Mouse (Mus musculus): ENCODE measurements around the gene Fbxl18. TPM values are rescaled to one million over a fixed set of nuclear protein-coding genes. Genes with fewer than 3 reads are reported as not detected.

Gene Fbxl18
- polyA plus RNA-seq, 1 experiment from 2014 or later: 26.1 TPM

DNA sequence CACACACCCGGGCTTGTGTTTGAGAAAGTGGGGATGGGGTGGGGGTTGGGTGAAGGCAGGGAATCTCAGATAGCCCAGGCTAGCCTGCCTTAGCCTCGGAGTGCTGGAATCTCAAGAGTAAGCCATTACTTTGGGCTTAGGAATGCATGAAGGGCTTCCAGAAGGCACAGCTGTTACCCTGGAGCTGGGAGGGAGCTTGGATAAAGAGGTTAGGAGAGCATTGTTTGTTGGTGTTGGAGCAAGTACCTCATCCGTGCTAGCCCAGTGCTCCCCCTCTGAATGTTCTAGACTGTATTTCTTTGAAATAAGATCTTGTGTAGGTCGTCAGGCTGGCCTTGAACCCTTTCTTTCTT, 34.2 kb upstream of the Fbxl18 start:
- Histone ChIP-seq H3K27ac (no peak overlapping the region), H3K9ac (peak overlapping the region; percentile 32; the same call in 1 of the 2 replicates), H3K4me2 (replicated peaks) (peak overlapping the region; percentile 43), H3K27me3 (ENCODE audit: control insufficient read depth, insufficient read depth, low read length) (0 out of 2 replicates have a peak, but pooled peaks cover 3% of the 10 kb centered on the region), H3K4me1 (replicated peaks; ENCODE audit: control insufficient read depth, insufficient read depth, low read length) (0 out of 2 replicates have a peak, but pooled peaks cover 6% of the 10 kb centered on the region), H3K4me3 (replicated peaks; ENCODE audit: low read length) (peak overlapping the region; percentile 20), H3K9me3 (ENCODE audit: control insufficient read depth, low read length) (no peaks in the 10 kb centered on the region), H3K36me3 (replicated peaks; ENCODE audit: control insufficient read depth, insufficient read depth) (no peaks in the 10 kb centered on the region)
- 22% methylated on average over 4 of the region's 4 CpGs for WGBS
- DNase-seq (ENCODE audit: low spot score) (no peak), ATAC-seq (ENCODE audit: low FRiP score) (no peak)

DNA sequence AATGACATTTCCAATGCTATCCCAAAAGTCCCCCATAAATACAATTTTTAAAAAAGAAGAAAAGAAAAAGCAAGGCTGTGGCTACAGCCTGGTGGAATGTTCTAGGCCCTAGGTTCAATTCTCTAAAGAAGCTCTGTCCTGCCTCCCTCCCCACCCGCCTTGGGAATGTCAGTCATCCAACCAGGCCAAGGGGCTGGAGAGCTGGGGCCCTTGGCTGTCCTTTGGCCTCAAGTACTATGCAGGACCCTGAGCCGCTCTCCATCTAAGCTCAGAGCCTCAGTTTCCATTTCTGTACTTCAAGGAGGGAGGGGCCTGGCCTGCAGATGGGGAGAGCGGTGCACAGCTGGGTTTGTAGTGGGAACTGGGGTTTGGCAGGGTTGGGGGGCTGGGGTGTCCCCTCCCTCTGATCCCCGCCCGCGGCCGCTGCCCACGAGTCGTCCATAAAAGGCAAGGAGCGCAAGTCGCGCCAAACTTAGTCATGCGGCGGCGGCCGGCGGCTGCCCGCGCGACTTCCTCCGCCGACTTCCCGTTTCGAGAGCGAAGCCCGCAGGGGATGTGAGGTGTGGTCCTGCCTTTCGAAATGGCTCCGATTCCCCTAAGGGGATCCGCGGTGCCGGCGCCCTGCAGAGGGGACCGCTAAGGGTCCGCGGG, 33.7 kb upstream of the Fbxl18 start:
- H3K9ac ChIP-seq: peak overlapping the region; percentile 32; the same call in 1 of the 2 replicates
- no peak overlapping the region for H3K27ac ChIP-seq
- peak overlapping the region; percentile 43 for H3K4me2 ChIP-seq (replicated peaks)
- H3K36me3 ChIP-seq (replicated peaks; ENCODE audit: control insufficient read depth, insufficient read depth): no peaks in the 10 kb centered on the region
- no peaks in the 10 kb centered on the region for H3K9me3 ChIP-seq (ENCODE audit: control insufficient read depth, low read length)
- 4% methylated on average over 35 of the region's 35 CpGs for WGBS
- ATAC-seq (ENCODE audit: low FRiP score) (0 out of 2 replicates have a peak, but pooled peaks have one; percentile 40), DNase-seq (ENCODE audit: low spot score) (peak; percentile 53)
- peak overlapping the region; percentile 20 for H3K4me3 ChIP-seq (replicated peaks; ENCODE audit: low read length)
- 0 out of 2 replicates have a peak, but pooled peaks cover 3% of the 10 kb centered on the region for H3K27me3 ChIP-seq (ENCODE audit: control insufficient read depth, insufficient read depth, low read length)
- 0 out of 2 replicates have a peak, but pooled peaks cover 6% of the 10 kb centered on the region for H3K4me1 ChIP-seq (replicated peaks; ENCODE audit: control insufficient read depth, insufficient read depth, low read length)

DNA sequence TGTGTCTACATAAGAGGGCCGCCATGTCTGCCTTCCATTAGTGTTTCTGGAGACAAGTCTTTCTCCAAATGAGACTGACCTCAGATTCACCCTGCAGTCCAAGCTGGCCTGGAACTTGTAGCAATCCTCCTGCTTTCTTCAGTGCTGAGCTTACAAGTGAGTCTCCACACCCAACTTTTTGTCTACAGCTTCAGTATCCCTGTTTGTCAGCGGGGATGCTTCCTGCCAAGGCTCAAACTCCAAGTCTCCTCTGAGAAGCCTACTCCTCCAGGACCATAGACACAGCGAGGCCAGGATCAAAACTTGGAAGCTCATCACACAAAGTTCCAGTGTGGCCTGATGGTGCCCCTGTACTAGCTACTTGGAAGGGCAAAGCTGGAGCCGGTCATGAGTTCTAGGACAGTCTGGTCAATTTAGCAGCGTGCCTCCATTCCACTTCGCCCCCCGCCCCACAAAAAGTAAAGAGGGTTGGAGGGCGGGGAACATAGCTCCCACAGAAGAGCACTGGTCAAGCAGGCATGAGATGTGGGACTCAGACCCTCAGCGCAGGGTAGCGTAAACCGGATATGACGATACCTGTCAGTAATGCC, 32.2 kb upstream of the Fbxl18 start:
- DNase-seq (ENCODE audit: low spot score): no peak
- no peaks in the 10 kb centered on the region for H3K36me3 ChIP-seq (replicated peaks; ENCODE audit: control insufficient read depth, insufficient read depth)
- no peak overlapping the region for H3K4me2 ChIP-seq (replicated peaks)
- H3K4me1 ChIP-seq (replicated peaks; ENCODE audit: control insufficient read depth, insufficient read depth, low read length): 0 out of 2 replicates have a peak, but pooled peaks cover 6% of the 10 kb centered on the region
- ATAC-seq (ENCODE audit: low FRiP score): no peak
- no peak overlapping the region for H3K9ac ChIP-seq
- H3K27me3 ChIP-seq (ENCODE audit: control insufficient read depth, insufficient read depth, low read length): 0 out of 2 replicates have a peak, but pooled peaks cover 3% of the 10 kb centered on the region
- WGBS: 94% methylated on average over 12 of the region's 12 CpGs
- no peak overlapping the region for H3K27ac ChIP-seq
- no peaks in the 10 kb centered on the region for H3K9me3 ChIP-seq (ENCODE audit: control insufficient read depth, low read length)
- no peak overlapping the region for H3K4me3 ChIP-seq (replicated peaks; ENCODE audit: low read length)

DNA sequence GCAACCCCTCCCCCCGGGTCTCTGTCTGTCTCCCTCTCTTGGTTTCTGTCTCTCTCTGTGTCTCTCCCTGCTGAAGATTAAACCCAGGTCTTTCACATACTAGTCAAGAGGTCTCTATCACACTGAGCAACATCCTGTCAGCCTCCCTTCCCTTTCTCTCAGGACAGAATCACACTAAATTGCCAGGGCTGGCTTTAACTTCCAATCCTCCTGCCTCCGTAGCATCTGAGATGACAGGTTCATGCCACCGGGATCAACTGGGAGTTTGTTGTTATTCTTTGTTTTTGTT, 31.7 kb upstream of the Fbxl18 start:
- Histone ChIP-seq H3K4me3 (replicated peaks; ENCODE audit: low read length) (no peak overlapping the region), H3K4me1 (replicated peaks; ENCODE audit: control insufficient read depth, insufficient read depth, low read length) (0 out of 2 replicates have a peak, but pooled peaks cover 6% of the 10 kb centered on the region), H3K36me3 (replicated peaks; ENCODE audit: control insufficient read depth, insufficient read depth) (no peaks in the 10 kb centered on the region), H3K27me3 (ENCODE audit: control insufficient read depth, insufficient read depth, low read length) (0 out of 2 replicates have a peak, but pooled peaks cover 3% of the 10 kb centered on the region), H3K9me3 (ENCODE audit: control insufficient read depth, low read length) (no peaks in the 10 kb centered on the region), H3K9ac (no peak overlapping the region), H3K27ac (0 out of 2 replicates have a peak overlapping the region, but pooled peaks have one; percentile 38), H3K4me2 (replicated peaks) (no peak overlapping the region)
- 62% methylated on average over 3 of the region's 3 CpGs for WGBS
- DNase-seq (ENCODE audit: low spot score): no peak
- no peak for ATAC-seq (ENCODE audit: low FRiP score)

DNA sequence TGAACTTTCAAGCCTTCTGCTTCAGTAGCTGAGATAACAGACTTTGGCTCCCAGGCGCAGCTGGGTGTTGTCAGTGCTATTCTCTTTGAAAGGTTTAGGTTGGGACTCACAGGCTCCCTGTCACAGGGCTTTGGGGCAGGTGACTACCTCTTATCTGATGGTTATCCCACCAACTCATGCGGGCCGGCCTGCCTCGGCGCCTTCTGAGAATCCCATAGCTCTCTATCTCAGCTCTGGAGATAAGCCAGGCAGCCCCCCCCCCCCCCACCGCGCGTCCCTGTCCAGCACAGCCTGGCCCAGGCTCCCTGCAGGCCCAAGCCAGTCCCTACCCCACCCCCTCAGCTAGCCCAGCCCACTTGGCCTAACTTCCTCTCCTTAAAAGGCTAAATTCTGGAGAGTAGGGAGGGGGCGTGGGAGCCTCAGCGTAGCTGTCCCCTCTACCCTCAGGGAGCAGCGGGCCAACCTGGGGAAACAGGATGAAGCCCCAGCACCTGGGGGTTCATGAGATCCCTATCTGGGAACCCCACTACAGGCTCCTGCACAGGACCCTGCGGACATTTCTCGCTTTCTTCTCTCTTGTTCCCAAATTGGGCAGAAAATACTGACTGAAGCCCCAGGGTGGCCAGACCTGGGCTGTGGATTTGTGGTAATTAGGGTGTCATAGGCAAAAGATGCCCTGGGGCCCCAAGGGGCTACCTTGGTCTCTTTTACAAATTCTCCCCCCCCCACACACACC, 31.2 kb upstream of the Fbxl18 start:
- Histone ChIP-seq H3K27me3 (ENCODE audit: control insufficient read depth, insufficient read depth, low read length) (0 out of 2 replicates have a peak, but pooled peaks cover 3% of the 10 kb centered on the region), H3K9ac (no peak overlapping the region), H3K4me3 (replicated peaks; ENCODE audit: low read length) (no peak overlapping the region), H3K36me3 (replicated peaks; ENCODE audit: control insufficient read depth, insufficient read depth) (no peaks in the 10 kb centered on the region), H3K9me3 (ENCODE audit: control insufficient read depth, low read length) (no peaks in the 10 kb centered on the region), H3K27ac (0 out of 2 replicates have a peak overlapping the region, but pooled peaks have one; percentile 38), H3K4me1 (replicated peaks; ENCODE audit: control insufficient read depth, insufficient read depth, low read length) (0 out of 2 replicates have a peak, but pooled peaks cover 6% of the 10 kb centered on the region), H3K4me2 (replicated peaks) (peak overlapping the region; percentile 10; the same call in 1 of the 2 replicates)
- ATAC-seq (ENCODE audit: low FRiP score) (no peak), DNase-seq (ENCODE audit: low spot score) (no peak)
- WGBS: 19% methylated on average over 13 of the region's 13 CpGs

DNA sequence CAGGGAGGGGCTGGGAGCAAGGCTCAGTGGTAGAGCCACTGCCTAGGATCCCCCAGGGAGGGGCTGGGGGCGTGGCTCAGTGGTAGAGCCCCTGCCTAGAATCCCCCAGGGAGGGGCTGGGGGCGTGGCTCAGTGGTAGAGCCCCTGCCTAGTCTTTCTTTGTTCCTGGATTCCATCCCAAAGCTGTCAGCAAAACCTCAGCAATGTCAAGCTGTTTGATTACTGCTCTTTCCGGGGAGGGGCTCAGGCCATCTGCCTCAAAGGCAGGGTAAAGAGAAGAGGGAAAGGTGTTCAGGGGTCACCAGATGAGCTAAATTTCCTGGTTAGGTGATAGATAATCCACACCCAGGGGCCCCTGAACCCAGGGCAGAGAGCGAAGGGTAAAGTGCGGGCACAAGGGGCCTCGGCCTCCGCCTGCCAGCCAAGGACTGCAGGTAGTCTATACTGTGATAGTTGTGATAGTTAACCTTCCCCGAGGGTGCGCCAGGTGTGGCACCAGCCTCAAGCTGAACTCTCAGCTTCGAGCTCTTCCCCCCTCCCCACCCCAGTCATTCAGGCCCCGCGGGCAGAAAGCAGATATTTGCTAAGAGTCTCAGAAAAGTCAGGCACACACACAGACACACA, 29.2 kb upstream of the Fbxl18 start:
- Histone ChIP-seq H3K27me3 (ENCODE audit: control insufficient read depth, insufficient read depth, low read length) (no peaks in the 10 kb centered on the region), H3K9me3 (ENCODE audit: control insufficient read depth, low read length) (no peaks in the 10 kb centered on the region), H3K36me3 (replicated peaks; ENCODE audit: control insufficient read depth, insufficient read depth) (no peaks in the 10 kb centered on the region), H3K4me1 (replicated peaks; ENCODE audit: control insufficient read depth, insufficient read depth, low read length) (0 out of 2 replicates have a peak, but pooled peaks cover 6% of the 10 kb centered on the region), H3K4me3 (replicated peaks; ENCODE audit: low read length) (no peak overlapping the region), H3K9ac (no peak overlapping the region), H3K27ac (no peak overlapping the region), H3K4me2 (replicated peaks) (no peak overlapping the region)
- WGBS: 83% methylated on average over 12 of the region's 12 CpGs
- no peak for DNase-seq (ENCODE audit: low spot score)
- ATAC-seq (ENCODE audit: low FRiP score): no peak

DNA sequence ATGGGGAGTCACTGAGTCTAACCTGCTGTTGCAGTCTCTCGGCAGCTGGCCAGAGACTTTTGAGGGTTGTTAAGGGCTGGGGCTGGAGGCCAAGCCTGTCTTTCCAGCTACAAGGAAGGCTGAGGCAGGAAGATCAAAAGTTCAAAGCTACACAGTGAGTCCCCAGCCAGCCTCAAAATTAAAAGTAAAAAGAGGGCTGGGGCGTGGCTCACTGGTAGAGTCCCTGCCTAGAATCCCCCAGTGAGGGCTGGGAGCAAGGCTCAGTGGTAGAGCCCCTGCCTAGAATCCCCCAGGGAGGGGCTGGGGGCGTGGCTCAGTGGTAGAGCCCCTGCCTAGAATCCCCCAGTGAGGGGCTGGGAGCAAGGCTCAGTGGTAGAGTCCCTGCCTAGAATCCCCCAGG, 28.6 kb upstream of the Fbxl18 start:
- Histone ChIP-seq H3K4me2 (replicated peaks) (no peak overlapping the region), H3K27ac (no peak overlapping the region), H3K4me3 (replicated peaks; ENCODE audit: low read length) (no peak overlapping the region), H3K9ac (no peak overlapping the region), H3K36me3 (replicated peaks; ENCODE audit: control insufficient read depth, insufficient read depth) (no peaks in the 10 kb centered on the region), H3K4me1 (replicated peaks; ENCODE audit: control insufficient read depth, insufficient read depth, low read length) (0 out of 2 replicates have a peak, but pooled peaks cover 6% of the 10 kb centered on the region), H3K9me3 (ENCODE audit: control insufficient read depth, low read length) (no peaks in the 10 kb centered on the region), H3K27me3 (ENCODE audit: control insufficient read depth, insufficient read depth, low read length) (no peaks in the 10 kb centered on the region)
- WGBS: 94% methylated on average over 3 of the region's 3 CpGs
- DNase-seq (ENCODE audit: low spot score): no peak
- ATAC-seq (ENCODE audit: low FRiP score): no peak

DNA sequence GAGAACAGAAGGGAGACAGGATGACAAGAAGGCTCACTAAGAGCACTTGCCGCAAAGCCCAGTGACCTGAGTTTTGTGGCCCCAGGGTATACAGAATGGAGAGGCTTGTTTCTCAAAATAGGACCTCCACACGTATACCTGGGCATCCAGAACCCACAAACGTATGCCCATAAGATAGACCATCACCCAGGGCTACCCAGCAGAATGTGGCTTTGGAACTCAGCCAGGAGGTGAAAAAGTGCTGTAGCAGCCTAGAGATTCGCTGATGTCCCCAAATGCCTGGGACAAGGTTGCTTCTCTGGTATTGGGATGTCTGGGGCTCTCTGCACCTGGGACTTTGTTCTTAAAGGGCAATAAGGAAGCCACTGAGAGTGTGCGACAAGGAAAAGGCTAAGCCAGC, 27.0 kb upstream of the Fbxl18 start:
- Histone ChIP-seq H3K36me3 (replicated peaks; ENCODE audit: control insufficient read depth, insufficient read depth) (no peaks in the 10 kb centered on the region), H3K4me1 (replicated peaks; ENCODE audit: control insufficient read depth, insufficient read depth, low read length) (0 out of 2 replicates have a peak, but pooled peaks cover 6% of the 10 kb centered on the region), H3K27me3 (ENCODE audit: control insufficient read depth, insufficient read depth, low read length) (no peaks in the 10 kb centered on the region), H3K9me3 (ENCODE audit: control insufficient read depth, low read length) (no peaks in the 10 kb centered on the region), H3K9ac (no peak overlapping the region), H3K27ac (no peak overlapping the region), H3K4me2 (replicated peaks) (no peak overlapping the region), H3K4me3 (replicated peaks; ENCODE audit: low read length) (no peak overlapping the region)
- DNase-seq (ENCODE audit: low spot score) (no peak), ATAC-seq (ENCODE audit: low FRiP score) (no peak)
- WGBS: 88% methylated on average over 5 of the region's 5 CpGs

DNA sequence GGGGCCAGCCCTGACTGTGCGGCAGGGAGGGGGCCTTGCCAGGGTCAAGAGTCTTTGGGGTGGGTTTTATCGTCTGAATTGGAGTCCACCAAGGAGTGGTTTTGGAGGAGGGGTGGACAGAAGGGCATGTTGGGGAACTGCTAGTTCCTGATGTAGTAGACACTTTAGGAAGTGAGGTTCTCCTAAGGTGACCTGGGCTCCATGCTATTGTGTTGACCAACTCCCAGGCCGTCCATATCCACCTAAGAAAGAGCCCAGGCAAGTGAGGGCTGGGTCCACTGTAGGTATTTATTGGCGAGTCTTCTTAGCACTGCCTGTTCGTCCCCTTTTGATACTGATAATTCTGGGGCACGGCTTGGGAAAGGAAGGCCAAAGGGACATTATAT, 25.8 kb upstream of the Fbxl18 start:
- ATAC-seq (ENCODE audit: low FRiP score) (no peak), DNase-seq (ENCODE audit: low spot score) (no peak)
- Histone ChIP-seq H3K4me2 (replicated peaks) (no peak overlapping the region), H3K9me3 (ENCODE audit: control insufficient read depth, low read length) (no peaks in the 10 kb centered on the region), H3K27ac (no peak overlapping the region), H3K4me3 (replicated peaks; ENCODE audit: low read length) (no peak overlapping the region), H3K9ac (no peak overlapping the region), H3K4me1 (replicated peaks; ENCODE audit: control insufficient read depth, insufficient read depth, low read length) (no peaks in the 10 kb centered on the region), H3K36me3 (replicated peaks; ENCODE audit: control insufficient read depth, insufficient read depth) (no peaks in the 10 kb centered on the region), H3K27me3 (ENCODE audit: control insufficient read depth, insufficient read depth, low read length) (no peaks in the 10 kb centered on the region)
- 77% methylated on average over 6 of the region's 6 CpGs for WGBS

All from hindbrain, embryonic 14.5 days (tissue).